Mouse (Mus musculus) brown adipose tissue, adult 24 weeks (tissue): ENCODE data around the gene Olfr418. TPM values are rescaled to one million over a fixed set of nuclear protein-coding genes. Genes with fewer than 3 reads are reported as not detected.
"Not testable (repeated sequence)": the region's sequence is repeated elsewhere in the genome, so short reads cannot be mapped to it uniquely, and the experiment has no call there.

Experiments used
- H3K27ac ChIP-seq: fragments of 200-500 bp; replicated peaks from 2 replicates; pipeline ENCODE4 v1.5.1; 2012; ENCODE audit warnings: low read depth, mild to moderate bottlenecking, low read length
- H3K4me1 ChIP-seq: fragments of 200-500 bp; 2 replicates; pipeline ENCODE4 v1.6.1; 2012; ENCODE audit warnings: low read length, mixed read lengths; ENCODE audit not compliant: control insufficient read depth, insufficient read depth, insufficient read length
- H3K4me3 ChIP-seq: fragments of 200-500 bp; 2 replicates; pipeline ENCODE4 v1.5.1; 2012; ENCODE audit warnings: low read depth, mild to moderate bottlenecking, low read length, moderate library complexity; ENCODE audit not compliant: insufficient read depth
- polyA plus RNA-seq: library from polyadenylated mRNA; stranded (reverse); fragments of >200 nt; gene quantifications from 2 replicates; pipeline ENCODE4 v1.2.4, GENCODE M21; 2012; ENCODE audit not compliant: missing spikeins, insufficient read depth, insufficient read length

Olfr418 gene
- polyA plus RNA-seq: not detected in 2 replicates

DNA sequence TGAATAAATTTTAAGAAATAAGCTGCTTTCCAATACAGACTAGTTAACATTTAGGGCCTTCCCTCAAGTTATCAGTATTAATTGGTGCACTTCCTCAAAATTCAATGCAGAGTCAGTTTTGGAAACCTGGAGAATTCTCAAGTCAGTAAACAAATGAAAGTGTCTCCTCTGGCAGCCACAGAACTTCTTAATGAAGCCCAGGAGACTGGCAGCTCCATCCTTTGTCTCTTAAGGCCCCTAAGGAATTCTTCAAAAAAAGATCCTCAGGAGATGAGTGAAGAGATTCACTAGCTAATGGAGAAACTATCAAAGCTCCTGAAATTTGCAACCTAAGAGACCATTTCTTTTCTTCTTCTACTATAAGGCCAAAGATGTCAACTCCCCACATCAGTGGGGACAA, at the start of gene Olfr418:
TSS of gene Olfr418 (plus strand) at position 301 of the 400 bp plus-strand sequence.
- Histone ChIP-seq H3K27ac (no peak within 1 kb of the TSS), H3K4me1 (no peaks in the 10 kb centered on the region), H3K4me3 (no peak within 1 kb of the TSS)

- Histone ChIP-seq H3K27ac (no peak overlapping the region), H3K4me3 (no peak overlapping the region), H3K4me1 (no peaks in the 10 kb centered on the region)
Observed at GRCm38 (mm10) chr1:173216481-173216880, 49.3 kb upstream of the Olfr418 start.

- Histone ChIP-seq H3K4me1 (no peaks in the 10 kb centered on the region), H3K4me3 (no peak within 1 kb of the TSS), H3K27ac (no peak within 1 kb of the TSS)
Observed at GRCm38 (mm10) chr1:173227081-173227480, 38.7 kb upstream of the Olfr418 start, which contains the start of gene Fcer1a. TSS of gene Fcer1a (minus strand) at chr1:173227214.

- H3K4me1 ChIP-seq, H3K27ac ChIP-seq, H3K4me3 ChIP-seq: not testable (repeated sequence)
Observed at GRCm38 (mm10) chr1:173237004-173237403, 28.8 kb upstream of the Olfr418 start.

DNA sequence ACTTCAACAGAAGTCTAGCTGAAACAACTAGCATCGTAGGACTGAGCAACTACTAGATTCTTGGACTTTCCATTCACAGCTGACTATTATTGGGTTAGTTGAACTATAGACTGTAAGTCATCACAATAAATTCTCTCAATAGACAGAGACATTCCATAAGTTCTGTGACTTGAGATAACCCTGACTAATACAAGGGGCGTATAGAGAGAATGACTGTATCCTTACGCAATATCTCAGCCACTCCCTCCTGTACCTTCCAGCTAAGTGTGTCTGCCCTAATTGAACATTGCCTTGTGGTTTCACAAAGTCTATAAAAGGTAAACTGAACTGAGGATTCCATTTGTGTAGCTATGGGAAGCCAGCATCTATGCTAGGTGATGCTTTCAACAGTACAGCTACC, 15.9 kb upstream of the Olfr418 start:
- Histone ChIP-seq H3K4me3 (no peak overlapping the region), H3K4me1 (no peaks in the 10 kb centered on the region), H3K27ac (no peak overlapping the region)

DNA sequence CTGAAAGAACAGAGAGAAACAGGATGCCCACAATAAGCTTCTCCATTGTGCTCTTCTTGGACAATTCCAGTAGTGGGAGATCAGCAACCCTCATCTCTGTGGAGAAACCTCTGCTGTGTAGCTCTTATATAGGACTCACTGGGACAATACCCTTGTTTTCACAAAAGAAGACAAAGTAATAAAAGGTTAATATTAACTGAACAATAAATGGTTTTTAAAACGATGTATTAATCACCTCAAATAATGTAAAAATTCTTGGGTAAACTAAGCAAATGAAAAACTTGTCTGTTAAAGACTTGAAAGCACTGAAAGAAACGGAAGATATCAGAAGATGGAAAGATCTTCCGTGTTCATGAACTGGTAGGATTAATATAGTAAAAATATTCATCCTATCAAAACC, 11.9 kb downstream of the Olfr418 start, which contains the start of gene Mptx2:
TSS of gene Mptx2 (minus strand) at position 101 of the 400 bp plus-strand sequence.
- Histone ChIP-seq H3K27ac (no peak within 1 kb of the TSS), H3K4me3 (no peak within 1 kb of the TSS), H3K4me1 (no peaks in the 10 kb centered on the region)

- H3K27ac ChIP-seq, H3K4me1 ChIP-seq, H3K4me3 ChIP-seq: not testable (repeated sequence)
Observed at GRCm38 (mm10) chr1:173302795-173303194, 37.0 kb downstream of the Olfr418 start.

- H3K27ac ChIP-seq, H3K4me1 ChIP-seq, H3K4me3 ChIP-seq: not testable (repeated sequence)
Observed at GRCm38 (mm10) chr1:173313535-173314050, 47.8 kb downstream of the Olfr418 start.

DNA sequence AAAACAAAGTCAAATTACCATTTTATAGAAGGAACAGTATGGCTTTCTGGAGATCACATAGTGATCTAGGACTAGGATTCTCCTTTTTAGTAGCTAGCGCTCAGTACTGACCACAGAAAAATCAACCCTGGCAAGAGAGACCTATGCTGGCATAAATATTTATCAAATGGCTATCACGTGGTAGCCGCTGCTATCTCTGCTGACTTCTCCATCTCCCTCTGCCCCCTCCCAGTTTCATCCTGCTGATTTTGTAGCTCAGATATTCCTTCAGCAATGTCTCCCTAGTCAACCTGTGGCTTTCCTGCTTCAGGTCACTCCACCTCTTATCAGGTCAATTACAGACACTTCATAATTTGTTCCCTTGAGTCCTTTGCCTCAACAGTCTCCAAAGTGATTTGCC, 49.9 kb downstream of the Olfr418 start:
- Histone ChIP-seq H3K27ac (no peak overlapping the region), H3K4me1 (no peaks in the 10 kb centered on the region), H3K4me3 (no peak overlapping the region)

GRCm38 (mm10) chr1:173317925-173318477, 52.2 kb downstream of the Olfr418 start:
- no peaks in the 10 kb centered on the region for H3K4me1 ChIP-seq
- no peak overlapping the region for H3K27ac ChIP-seq
- no peak overlapping the region for H3K4me3 ChIP-seq

GRCm38 (mm10) chr1:173321593-173322248, 55.9 kb downstream of the Olfr418 start:
- Histone ChIP-seq H3K4me3 (no peak overlapping the region), H3K27ac (no peak overlapping the region), H3K4me1 (no peaks in the 10 kb centered on the region)

DNA sequence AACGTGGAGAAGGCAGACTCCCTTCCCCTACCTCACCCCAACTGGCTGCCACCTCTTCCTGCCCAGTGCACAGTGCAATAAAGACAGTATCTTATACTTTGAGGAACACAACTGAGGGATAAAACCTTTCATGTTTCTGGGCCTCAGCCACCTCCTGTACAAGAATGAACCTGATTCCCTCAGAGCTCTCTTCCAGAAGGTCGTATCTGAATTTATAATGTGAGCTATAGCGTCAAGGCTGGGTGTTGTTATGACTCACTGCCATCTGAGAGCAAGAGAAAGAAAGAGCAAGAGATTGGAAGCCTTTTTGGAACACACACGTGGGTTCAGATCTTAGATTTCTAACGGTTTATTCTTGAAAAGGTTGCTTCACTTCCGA, 56.4 kb downstream of the Olfr418 start:
- H3K4me1 ChIP-seq: no peaks in the 10 kb centered on the region
- no peak overlapping the region for H3K27ac ChIP-seq
- no peak overlapping the region for H3K4me3 ChIP-seq

Other genes starting within 250 kb of the Olfr418 start
- not detected in 2 replicates for gene Olfr1408, start 128.6 kb upstream of the Olfr418 start, polyA plus RNA-seq
- gene Olfr1406, start 75.4 kb upstream of the Olfr418 start, polyA plus RNA-seq: not detected in 2 replicates
- gene Olfr218, start 68.2 kb upstream of the Olfr418 start, polyA plus RNA-seq: not detected in 2 replicates
- not detected in 2 replicates for gene Olfr1404, start 53.6 kb upstream of the Olfr418 start, polyA plus RNA-seq
- not detected in 2 replicates for gene Fcer1a, start 38.8 kb upstream of the Olfr418 start, polyA plus RNA-seq
- gene Mptx2, start 11.8 kb downstream of the Olfr418 start, polyA plus RNA-seq: not detected in 2 replicates
- gene Ackr1, start 67.7 kb downstream of the Olfr418 start, polyA plus RNA-seq: 2.1 and 11.6 TPM in 2 replicates
- not detected in 2 replicates for gene Aim2, start 84.9 kb downstream of the Olfr418 start, polyA plus RNA-seq
- 5.1 and 7.2 TPM in 2 replicates for gene Cadm3, start 101.7 kb downstream of the Olfr418 start, polyA plus RNA-seq
- gene Ifi206, start 225.0 kb downstream of the Olfr418 start, polyA plus RNA-seq: 0.42 TPM in 1 of 2 replicates, not detected in the other